Mouse (Mus musculus) heart, embryonic 15.5 days (tissue): ENCODE data around the gene Ropn1. TPM values are rescaled to one million over a fixed set of nuclear protein-coding genes. Genes with fewer than 3 reads are reported as not detected.
"Not testable (repeated sequence)": the region's sequence is repeated elsewhere in the genome, so short reads cannot be mapped to it uniquely, and the experiment has no call there.

Experiments used
- ATAC-seq: fragments of 200-750 bp; cut with Nextera tagmentation; replicated peaks from 2 replicates; pipeline ENCODE4 v1.8.0; 2017; ENCODE audit warnings: low read depth, moderate TSS enrichment; ENCODE audit not compliant: insufficient number of reproducible peaks, insufficient read depth, low FRiP score
- H3K27ac ChIP-seq: fragments of 300-500 bp; sonication (generic); 2 replicates; pipeline ENCODE4 v1.5.1; 2015; ENCODE audit warnings: mild to moderate bottlenecking, inconsistent platforms
- H3K27me3 ChIP-seq: fragments of 300-500 bp; sonication (generic); 2 replicates; pipeline ENCODE4 v1.6.1; 2015; ENCODE audit warnings: inconsistent platforms
- H3K36me3 ChIP-seq: fragments of 300-500 bp; sonication (generic); 2 replicates; pipeline ENCODE4 v1.6.1; 2015; ENCODE audit warnings: mild to moderate bottlenecking, inconsistent platforms
- H3K4me1 ChIP-seq: fragments of 300-500 bp; sonication (generic); replicated peaks from 2 replicates; pipeline ENCODE4 v1.6.1; 2015; ENCODE audit warnings: inconsistent platforms
- H3K4me2 ChIP-seq: fragments of 300-500 bp; sonication (generic); 2 replicates; pipeline ENCODE4 v1.6.1; 2015; ENCODE audit warnings: inconsistent platforms, mild to moderate bottlenecking, moderate library complexity
- H3K4me3 ChIP-seq: fragments of 300-500 bp; sonication (generic); 2 replicates; pipeline ENCODE4 v1.5.1; 2015; ENCODE audit warnings: mild to moderate bottlenecking, inconsistent platforms
- H3K9ac ChIP-seq: fragments of 300-500 bp; sonication (generic); 2 replicates; pipeline ENCODE4 v1.6.1; 2015; ENCODE audit warnings: mild to moderate bottlenecking, inconsistent platforms
- H3K9me3 ChIP-seq: fragments of 300-500 bp; sonication (generic); replicated peaks from 2 replicates; pipeline ENCODE4 v1.6.1; 2016; ENCODE audit warnings: inconsistent platforms
- WGBS: fragments of 180-500 bp; shearing (Covaris S2); methylation state at CpG from one replicate; pipeline ENCODE4 v1.1.7; 2015; ENCODE audit warnings: mixed read lengths; 5-methylcytosine and 5-hydroxymethylcytosine counted together
- polyA plus RNA-seq: library from polyadenylated mRNA; unstranded; fragments of >200 nt; fragmentation: Nextera tagmentation; extraction: Ambion mirVana; gene quantifications from 2 replicates; pipeline ENCODE4 v1.2.1, GENCODE M21; 2015

Ropn1 gene
- polyA plus RNA-seq, 1 experiment from 2014 or later = 0.24 TPM

DNA sequence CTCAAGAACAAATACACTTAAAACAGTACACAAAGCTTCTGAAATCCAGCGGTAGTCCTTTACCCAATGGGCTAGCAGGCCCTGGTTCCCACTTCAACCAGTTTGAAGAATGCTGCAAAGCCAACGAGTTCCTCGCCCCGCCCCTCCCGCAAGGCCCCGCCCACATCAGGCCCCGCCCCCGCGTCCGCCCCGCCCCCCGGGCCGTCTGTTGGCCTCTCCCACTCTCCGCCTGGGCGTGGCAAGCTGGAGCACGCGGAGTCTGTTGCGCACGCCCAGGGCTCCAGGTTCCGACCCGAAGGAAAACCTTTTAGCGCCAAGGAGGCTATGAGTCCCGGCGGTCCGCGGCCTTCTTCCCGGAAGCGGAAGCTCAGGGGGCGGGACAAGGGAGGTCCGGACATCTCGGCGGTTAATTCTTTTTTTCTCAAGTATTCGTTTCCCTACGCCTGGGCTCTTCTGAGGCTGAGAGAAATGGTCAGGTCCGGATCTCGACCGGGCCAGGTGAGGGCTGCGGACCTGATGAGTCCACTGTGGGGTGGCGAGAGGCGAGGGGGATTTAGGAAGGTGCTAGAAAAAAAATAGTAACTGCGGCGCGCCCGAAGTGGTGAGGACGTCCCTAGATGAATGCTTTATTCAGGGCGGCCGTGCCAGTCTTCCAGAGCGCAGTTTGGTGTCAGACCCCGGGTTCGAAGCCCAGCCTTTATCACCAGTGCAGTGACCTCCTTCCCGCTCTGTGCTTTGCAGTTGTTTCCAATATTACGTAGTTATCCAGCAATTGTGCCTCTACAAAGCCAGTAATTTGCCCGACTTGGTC is 40.8 kb downstream of the Ropn1 start, which contains the start of gene Ccdc14:
Gene Ccdc14, plus strand, starts transcription at position 283 of the 811 bp plus-strand sequence.
- H3K4me1 ChIP-seq = peaks cover 6% of the 10 kb centered on the region
- no peaks in the 10 kb centered on the region for H3K27me3 ChIP-seq
- H3K4me2 ChIP-seq = peak within 1 kb of the TSS; percentile 76
- ATAC-seq = peak; percentile 92
- no peaks in the 10 kb centered on the region for H3K36me3 ChIP-seq
- under 1% methylated on average over 53 of the region's 53 CpGs for WGBS
- H3K27ac ChIP-seq = peak within 1 kb of the TSS; percentile 87
- H3K9me3 ChIP-seq = no peaks in the 10 kb centered on the region
- peak within 1 kb of the TSS; percentile 72 for H3K4me3 ChIP-seq
- H3K9ac ChIP-seq = peak within 1 kb of the TSS; percentile 68

DNA sequence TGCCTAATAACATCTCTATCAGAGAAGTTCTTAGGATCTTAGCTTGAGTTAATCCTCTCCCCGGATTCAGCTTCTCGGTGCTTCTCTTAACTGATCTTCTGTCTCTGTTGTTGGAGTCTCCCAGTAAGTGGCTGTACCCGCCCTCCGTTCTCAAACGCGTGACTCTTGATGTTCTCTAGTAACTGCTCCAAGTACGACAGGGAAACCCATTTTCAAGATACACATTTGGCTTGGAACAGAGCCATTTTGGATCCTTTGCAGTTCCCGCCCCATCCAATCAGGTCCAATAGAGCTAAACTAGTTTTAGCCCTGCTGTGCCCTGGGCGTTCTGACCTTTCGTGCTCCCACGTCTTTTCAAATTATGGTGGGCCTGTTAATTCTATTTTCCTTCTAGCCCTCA is 41.4 kb downstream of the Ropn1 start:
- peak overlapping the region; percentile 87 for H3K27ac ChIP-seq
- peak overlapping the region; percentile 76 for H3K4me2 ChIP-seq
- no peak for ATAC-seq
- no peaks in the 10 kb centered on the region for H3K36me3 ChIP-seq
- H3K9ac ChIP-seq = peak overlapping the region; percentile 68
- H3K27me3 ChIP-seq = no peaks in the 10 kb centered on the region
- 16% methylated on average over 11 of the region's 11 CpGs for WGBS
- peaks cover 6% of the 10 kb centered on the region for H3K4me1 ChIP-seq
- no peaks in the 10 kb centered on the region for H3K9me3 ChIP-seq
- H3K4me3 ChIP-seq = peak overlapping the region; percentile 72

DNA sequence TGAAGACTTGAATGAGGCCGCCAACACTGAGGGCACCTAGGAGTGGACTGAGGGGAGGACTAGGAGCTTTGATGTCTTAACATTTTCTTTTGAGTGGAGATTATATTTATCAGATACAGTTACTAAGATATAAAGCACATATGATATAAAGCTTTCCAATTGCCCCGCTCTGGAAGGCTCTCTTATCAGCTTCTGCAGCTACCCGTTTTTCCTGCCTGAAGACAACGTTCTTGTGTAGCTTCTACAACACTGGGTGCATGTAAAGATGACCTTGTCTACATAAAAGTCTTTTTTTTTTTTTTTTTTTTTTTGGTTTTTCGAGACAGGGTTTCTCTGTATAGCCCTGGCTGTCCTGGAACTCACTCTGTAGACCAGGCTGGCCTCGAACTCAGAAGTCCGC is 44.8 kb downstream of the Ropn1 start:
- ATAC-seq = no peak
- Histone ChIP-seq H3K9ac (no peak overlapping the region), H3K9me3 (no peaks in the 10 kb centered on the region), H3K27me3 (no peaks in the 10 kb centered on the region), H3K4me2 (no peak overlapping the region), H3K4me3 (no peak overlapping the region), H3K4me1 (peaks cover 6% of the 10 kb centered on the region), H3K36me3 (peaks cover 4% of the 10 kb centered on the region; the same call in 1 of the 2 replicates), H3K27ac (no peak overlapping the region)
- 76% methylated on average over 6 of the region's 7 CpGs for WGBS

DNA sequence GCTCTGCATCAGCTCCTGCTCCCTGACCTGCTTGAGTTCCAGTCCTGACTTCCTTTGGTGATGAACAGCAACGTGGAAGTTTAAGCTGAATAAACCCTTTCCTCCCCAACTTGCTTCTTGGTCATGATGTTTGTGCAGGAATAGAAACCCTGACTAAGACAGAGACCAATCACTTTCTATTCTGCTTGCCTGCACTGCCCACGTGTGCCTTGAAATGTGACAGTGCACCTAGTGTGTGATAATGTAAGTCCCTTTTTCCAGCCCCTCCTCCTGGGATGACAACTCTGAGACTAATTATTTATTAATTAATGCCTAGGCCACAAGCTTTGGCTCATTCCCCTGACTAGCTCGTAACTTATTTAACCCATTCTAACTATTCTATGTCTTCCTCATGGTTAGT is 49.0 kb downstream of the Ropn1 start:
- WGBS = 63% methylated on average over 3 of the region's 3 CpGs

DNA sequence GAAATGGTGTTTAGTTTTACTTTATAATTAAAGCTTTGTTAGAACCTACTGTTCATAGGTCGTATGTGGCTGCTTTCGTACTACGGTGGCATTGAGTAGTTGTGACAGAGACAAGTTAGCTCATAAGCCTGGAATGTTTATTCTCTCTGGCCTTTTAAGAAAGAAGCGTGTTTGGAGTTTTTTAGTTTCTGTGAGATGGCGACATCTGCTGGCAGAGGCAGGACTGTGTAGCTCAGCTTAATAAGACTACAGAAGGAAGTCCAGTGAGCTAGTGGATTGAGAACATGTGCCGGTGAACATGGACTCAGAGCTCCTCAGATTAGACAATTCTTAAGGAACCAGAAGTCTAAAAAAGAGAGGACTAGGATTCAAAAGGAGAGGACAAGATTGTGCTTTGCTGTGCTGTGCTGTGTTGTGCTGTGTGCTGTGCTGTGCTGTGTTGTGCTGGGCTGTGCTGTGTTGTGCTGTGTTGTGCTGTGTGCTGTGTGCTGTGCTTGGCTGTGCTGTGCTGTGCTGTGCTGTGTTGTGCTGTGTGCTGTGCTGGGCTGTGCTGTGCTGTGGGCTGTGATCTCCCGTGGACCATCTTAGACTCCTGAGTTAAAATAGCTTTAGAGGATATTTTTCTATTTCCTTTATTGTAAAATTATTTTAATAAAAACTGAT is 50.6 kb downstream of the Ropn1 start:
- no peaks in the 10 kb centered on the region for H3K27me3 ChIP-seq
- H3K4me3 ChIP-seq = no peak overlapping the region
- 16% methylated on average over 7 of the region's 7 CpGs for WGBS
- no peak overlapping the region for H3K4me2 ChIP-seq
- ATAC-seq = peak; percentile 50
- H3K9ac ChIP-seq = no peak overlapping the region
- H3K27ac ChIP-seq = no peak overlapping the region
- H3K9me3 ChIP-seq = no peaks in the 10 kb centered on the region
- H3K4me1 ChIP-seq = peaks cover 2% of the 10 kb centered on the region; the same call in 1 of the 2 replicates
- H3K36me3 ChIP-seq = peaks cover 11% of the 10 kb centered on the region

More for the DNA sequence above, 49.0 kb downstream of the Ropn1 start:
- ATAC-seq, H3K36me3 ChIP-seq, H3K4me1 ChIP-seq, H3K4me3 ChIP-seq, H3K9me3 ChIP-seq, H3K27me3 ChIP-seq, H3K27ac ChIP-seq, H3K4me2 ChIP-seq, H3K9ac ChIP-seq: not testable (repeated sequence)

DNA sequence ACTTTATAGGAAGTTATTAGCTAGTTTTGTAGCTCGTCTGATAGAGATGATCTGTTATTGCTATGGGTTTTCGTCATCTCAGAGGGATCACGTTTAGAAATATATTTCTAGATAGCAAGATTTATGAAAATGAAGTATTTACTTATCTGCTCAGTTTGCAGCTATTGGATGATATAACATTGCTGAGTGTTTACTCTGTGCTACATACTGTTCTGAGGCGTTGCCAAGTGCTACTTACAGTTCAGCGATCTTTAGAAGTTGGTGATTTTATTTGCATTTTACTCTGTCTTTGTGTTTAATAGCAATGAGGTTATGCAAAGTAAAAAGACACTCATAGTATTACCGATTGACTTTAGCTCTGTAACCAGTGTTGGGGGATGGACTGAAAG is 51.1 kb downstream of the Ropn1 start:
- H3K27ac ChIP-seq = no peak overlapping the region
- H3K27me3 ChIP-seq = no peaks in the 10 kb centered on the region
- ATAC-seq = no peak
- 74% methylated on average over 6 of the region's 6 CpGs for WGBS
- no peak overlapping the region for H3K4me2 ChIP-seq
- no peak overlapping the region for H3K4me3 ChIP-seq
- H3K36me3 ChIP-seq = peaks cover 15% of the 10 kb centered on the region
- peaks cover 2% of the 10 kb centered on the region; the same call in 1 of the 2 replicates for H3K4me1 ChIP-seq
- no peak overlapping the region for H3K9ac ChIP-seq
- no peaks in the 10 kb centered on the region for H3K9me3 ChIP-seq

DNA sequence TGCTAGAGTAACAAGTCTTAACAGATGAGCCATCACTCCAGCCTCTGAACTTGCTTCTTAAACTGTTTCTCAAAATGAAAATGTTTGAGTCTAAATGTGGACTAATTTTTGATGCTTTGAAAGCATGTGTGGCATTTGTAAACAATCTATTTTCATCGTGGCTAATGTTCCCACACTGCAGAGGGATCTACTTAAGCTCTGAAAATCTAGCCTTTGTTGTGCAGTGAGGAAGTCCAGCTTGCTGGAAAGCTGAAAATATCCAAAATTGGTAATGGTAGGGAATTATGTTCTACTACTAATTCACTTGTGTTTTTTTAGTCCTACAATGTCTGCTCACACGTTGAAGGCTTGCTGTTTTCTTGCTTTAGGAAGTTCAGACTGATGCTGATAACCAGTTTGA is 56.3 kb downstream of the Ropn1 start:
- H3K9me3 ChIP-seq = no peaks in the 10 kb centered on the region
- H3K4me3 ChIP-seq = no peak overlapping the region
- H3K4me2 ChIP-seq = no peak overlapping the region
- H3K4me1 ChIP-seq = no peaks in the 10 kb centered on the region
- WGBS = 67% methylated on average over 2 of the region's 2 CpGs
- peaks cover 36% of the 10 kb centered on the region for H3K36me3 ChIP-seq
- H3K27me3 ChIP-seq = no peaks in the 10 kb centered on the region
- no peak overlapping the region for H3K9ac ChIP-seq
- ATAC-seq = no peak
- peak overlapping the region; percentile 10; the same call in 1 of the 2 replicates for H3K27ac ChIP-seq

DNA sequence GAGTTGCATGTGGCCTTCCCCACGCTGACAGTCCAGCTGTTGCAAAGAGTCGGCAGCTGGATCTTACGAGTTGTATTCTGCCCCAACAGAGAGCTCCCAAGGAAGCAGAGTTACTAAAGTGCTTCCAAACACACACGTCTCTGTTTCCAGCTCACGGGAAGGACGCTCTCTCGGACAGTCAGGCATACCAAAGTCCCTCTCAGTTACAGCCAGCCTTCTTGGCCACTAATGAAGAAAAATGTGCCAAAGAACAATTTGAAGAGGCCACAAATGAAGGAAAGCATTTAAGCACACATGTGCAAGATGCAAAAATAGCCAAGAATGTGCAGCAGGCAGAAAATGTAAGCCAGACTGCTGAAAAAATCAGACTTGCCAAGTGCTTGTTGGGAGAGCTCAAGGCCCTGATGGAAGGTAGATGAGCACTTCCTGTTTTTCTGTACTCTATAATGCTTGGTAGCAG is 56.8 kb downstream of the Ropn1 start:
- Histone ChIP-seq H3K27ac (peak overlapping the region; percentile 10; the same call in 1 of the 2 replicates), H3K4me1 (no peaks in the 10 kb centered on the region), H3K9ac (no peak overlapping the region), H3K27me3 (no peaks in the 10 kb centered on the region), H3K36me3 (peaks cover 36% of the 10 kb centered on the region), H3K4me3 (no peak overlapping the region), H3K4me2 (no peak overlapping the region), H3K9me3 (no peaks in the 10 kb centered on the region)
- ATAC-seq = no peak
- WGBS = 70% methylated on average over 7 of the region's 7 CpGs

DNA sequence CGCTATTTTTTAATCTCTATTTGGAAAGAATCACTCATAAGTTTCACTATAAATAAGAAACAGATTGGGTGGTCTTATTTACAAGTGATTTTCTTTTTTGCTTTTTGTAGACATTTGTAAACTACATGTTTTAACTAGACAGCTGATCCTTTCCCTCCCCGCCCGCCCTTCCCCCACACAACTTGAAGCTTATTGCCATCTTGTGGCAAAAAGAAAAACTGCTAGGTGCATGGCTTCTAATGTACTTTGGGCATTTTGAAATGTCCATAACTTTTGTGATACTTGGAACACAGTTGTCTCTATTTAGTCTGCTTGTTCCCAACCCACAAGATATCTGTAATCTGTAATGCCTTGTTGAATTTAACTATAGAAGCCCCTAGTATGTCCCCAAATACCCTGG is 61.8 kb downstream of the Ropn1 start:
- H3K27me3 ChIP-seq = no peaks in the 10 kb centered on the region
- 77% methylated on average over 3 of the region's 3 CpGs for WGBS

DNA sequence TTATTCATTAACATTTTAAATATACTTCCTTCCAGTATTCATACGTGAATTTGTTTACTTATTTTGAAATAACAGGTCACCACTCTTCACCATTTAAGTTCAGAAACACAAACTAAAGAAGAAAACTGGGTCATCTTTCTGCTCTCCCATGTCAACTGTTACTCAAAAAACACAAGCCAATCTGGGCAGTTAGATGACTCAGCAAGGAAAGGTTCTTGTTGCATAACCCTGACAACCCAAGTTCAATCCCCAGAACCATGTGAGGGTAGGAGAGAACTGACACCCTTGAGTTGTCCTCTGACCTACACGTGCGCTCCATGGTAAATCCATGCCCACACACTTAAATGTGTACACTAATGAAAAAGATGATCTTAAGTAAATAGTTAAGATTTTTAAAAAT is 75.4 kb downstream of the Ropn1 start:
- Histone ChIP-seq H3K36me3 (peaks cover 17% of the 10 kb centered on the region), H3K27me3 (no peaks in the 10 kb centered on the region), H3K9me3 (no peaks in the 10 kb centered on the region; the same call in 1 of the 2 replicates), H3K27ac (no peak overlapping the region), H3K4me1 (no peaks in the 10 kb centered on the region), H3K9ac (no peak overlapping the region), H3K4me2 (no peak overlapping the region), H3K4me3 (no peak overlapping the region)
- WGBS = 92% methylated on average over 3 of the region's 3 CpGs
- no peak for ATAC-seq

More for the DNA sequence above, 61.8 kb downstream of the Ropn1 start:
- Histone ChIP-seq H3K36me3 (peaks cover 34% of the 10 kb centered on the region), H3K4me1 (no peaks in the 10 kb centered on the region), H3K27ac (no peak overlapping the region), H3K9me3 (no peaks in the 10 kb centered on the region), H3K9ac (no peak overlapping the region), H3K4me3 (no peak overlapping the region), H3K4me2 (no peak overlapping the region)
- ATAC-seq = no peak
